ENCODE assay signal across 29 mouse cellular contexts in genomic region chr2:58505306-58506090, GRCm38 (mm10). TPM values are rescaled to one million over a fixed set of nuclear protein-coding genes. Genes with fewer than 3 reads are reported as not detected.
A peak's percentile ranks its signal among the peaks of the same experiment; 100 is the strongest.
DNase-seq lines count a peak whose midpoint lies in the region; ATAC-seq and TF ChIP-seq lines count a peak whose summit lies in the region.
"Had no signal": no experiment of that assay in that cellular context is flagged by ENCODE, and none has a peak within 500 bp of the region (broad histone marks: within the 10 kb centered on the region; RNA-seq: fewer than 3 reads in every experiment).

No protein-coding gene starts in this region.

- TF ChIP-seq CTCF in hindbrain, postnatal 0 days (IDR thresholded peaks at IDR 0.05; ENCODE audit: low read depth) = no peak
- TF ChIP-seq CTCF in C2C12 (IDR thresholded peaks at IDR 0.05; ENCODE audit: control insufficient read depth, insufficient read depth, insufficient read length) = no peak

- ATAC-seq in embryonic facial prominence, embryonic 14.5 days (ENCODE audit: low read depth) = peak; percentile 58; the same call in 1 of the 2 replicates
- 0 out of 2 replicates have a peak, but pooled peaks have one; percentile 27 for ATAC-seq in hindbrain, postnatal 0 days
- ATAC-seq in hindbrain, embryonic 11.5 days (ENCODE audit: low FRiP score) = no peak
- peak; percentile 42; the same call in 1 of the 2 replicates for ATAC-seq in intestine, embryonic 16.5 days
- ATAC-seq: forebrain, embryonic 15.5 days; inflammation-experienced regulatory T-cells, adult 6 months had no signal

- no peak overlapping the region for H3K4me2 ChIP-seq in embryonic facial prominence, embryonic 14.5 days (ENCODE audit: low read depth, low read length)
- H3K4me2 ChIP-seq in hindbrain, postnatal 0 days (ENCODE audit: low read depth, low read length) = no peak overlapping the region
- H3K4me2 ChIP-seq in hindbrain, embryonic 11.5 days (replicated peaks; ENCODE audit: low read depth, low read length) = no peak overlapping the region
- H3K4me2 ChIP-seq in intestine, embryonic 16.5 days (ENCODE audit: low read depth, low read length) = no peak overlapping the region
- H3K4me2 ChIP-seq: forebrain, embryonic 15.5 days had no signal

- H3K79me2 ChIP-seq in C2C12 (ENCODE audit: control insufficient read depth, insufficient read depth) = peaks cover 94% of the 10 kb centered on the region

- H3K36me3 ChIP-seq in embryonic facial prominence, embryonic 14.5 days (ENCODE audit: control insufficient read depth, insufficient read depth, low read length) = 0 out of 2 replicates have a peak, but pooled peaks cover 3% of the 10 kb centered on the region
- H3K36me3 ChIP-seq in embryonic facial prominence, embryonic 10.5 days (replicated peaks) = no peaks in the 10 kb centered on the region
- H3K36me3 ChIP-seq in hindbrain, postnatal 0 days (ENCODE audit: insufficient read depth, low read length) = no peaks in the 10 kb centered on the region
- H3K36me3 ChIP-seq in hindbrain, embryonic 11.5 days (ENCODE audit: control insufficient read depth, insufficient read depth, low read length) = no peaks in the 10 kb centered on the region
- H3K36me3 ChIP-seq in C2C12 (ENCODE audit: control insufficient read depth, insufficient read depth) = peaks cover 13% of the 10 kb centered on the region
- H3K36me3 ChIP-seq in intestine, embryonic 16.5 days (ENCODE audit: control insufficient read depth, insufficient read depth, low read length) = no peaks in the 10 kb centered on the region

- H3K4me3 ChIP-seq in embryonic facial prominence, embryonic 14.5 days (ENCODE audit: low read depth, low read length) = no peak overlapping the region
- no peak overlapping the region for H3K4me3 ChIP-seq in embryonic facial prominence, embryonic 10.5 days
- H3K4me3 ChIP-seq in hindbrain, postnatal 0 days (ENCODE audit: low read length) = no peak overlapping the region
- no peak overlapping the region for H3K4me3 ChIP-seq in hindbrain, embryonic 11.5 days (ENCODE audit: low read depth, low read length)
- H3K4me3 ChIP-seq in C2C12 (ENCODE audit: insufficient read depth, poor library complexity, severe bottlenecking) = no peak overlapping the region
- H3K4me3 ChIP-seq in intestine, embryonic 16.5 days (ENCODE audit: low read length) = no peak overlapping the region
- H3K4me3 ChIP-seq: forebrain, embryonic 15.5 days; megakaryocyte, embryonic 14.5 days had no signal

- no peak for DNase-seq in embryonic facial prominence, embryonic 14.5 days (ENCODE audit: low spot score)
- DNase-seq in embryonic facial prominence, embryonic 10.5 days (ENCODE audit: low spot score) = no peak
- DNase-seq in hindbrain, postnatal 0 days (ENCODE audit: low spot score) = no peak
- no peak for DNase-seq in hindbrain, embryonic 11.5 days (ENCODE audit: low spot score)
- DNase-seq in lung, postnatal 4 days = no peak
- DNase-seq in layer of hippocampus, adult 8-10 months (ENCODE audit: low spot score in 2 of 2) = no peak
- DNase-seq: adrenal gland, adult 8-10 months; cerebellum, adult 9-10 months; gastrocnemius, postnatal 14 days; heart, postnatal 36 days; layer of hippocampus, postnatal 36 days; lung, adult 18-20 months; lung, postnatal 14 days; thymus, postnatal 25 days had no signal

- no peaks in the 10 kb centered on the region for H3K9me3 ChIP-seq in embryonic facial prominence, embryonic 14.5 days (ENCODE audit: control insufficient read depth, low read length)
- no peaks in the 10 kb centered on the region for H3K9me3 ChIP-seq in embryonic facial prominence, embryonic 10.5 days
- H3K9me3 ChIP-seq in hindbrain, postnatal 0 days (ENCODE audit: low read length) = no peaks in the 10 kb centered on the region
- no peaks in the 10 kb centered on the region for H3K9me3 ChIP-seq in hindbrain, embryonic 11.5 days (ENCODE audit: control insufficient read depth, low read length)
- H3K9me3 ChIP-seq in intestine, embryonic 16.5 days (ENCODE audit: control insufficient read depth, low read length) = no peaks in the 10 kb centered on the region
- H3K9me3 ChIP-seq: forebrain, embryonic 15.5 days had no signal

- no peak overlapping the region for H3K9ac ChIP-seq in embryonic facial prominence, embryonic 14.5 days (ENCODE audit: low read depth, low read length)
- no peak overlapping the region for H3K9ac ChIP-seq in hindbrain, postnatal 0 days (replicated peaks; ENCODE audit: low read length)
- H3K9ac ChIP-seq in hindbrain, embryonic 11.5 days (ENCODE audit: low read depth, low read length) = no peak overlapping the region
- no peak overlapping the region for H3K9ac ChIP-seq in intestine, embryonic 16.5 days (ENCODE audit: low read depth, low read length)
- H3K9ac ChIP-seq: forebrain, embryonic 15.5 days had no signal

- no peak overlapping the region for H3K27ac ChIP-seq in embryonic facial prominence, embryonic 14.5 days (replicated peaks; ENCODE audit: low read depth, low read length)
- no peak overlapping the region for H3K27ac ChIP-seq in embryonic facial prominence, embryonic 10.5 days (replicated peaks)
- H3K27ac ChIP-seq in hindbrain, postnatal 0 days = no peak overlapping the region
- H3K27ac ChIP-seq in hindbrain, embryonic 11.5 days (ENCODE audit: low read depth, low read length) = no peak overlapping the region
- H3K27ac ChIP-seq in intestine, embryonic 16.5 days (ENCODE audit: low read length) = no peak overlapping the region
- H3K27ac ChIP-seq: forebrain, embryonic 15.5 days had no signal

- H3ac ChIP-seq in C2C12 (ENCODE audit: control insufficient read depth, insufficient read length, low read depth) = peak overlapping the region; percentile 2

- no peaks in the 10 kb centered on the region for H3K27me3 ChIP-seq in embryonic facial prominence, embryonic 14.5 days (replicated peaks; ENCODE audit: control insufficient read depth, insufficient read depth, low read length)
- no peaks in the 10 kb centered on the region for H3K27me3 ChIP-seq in embryonic facial prominence, embryonic 10.5 days (replicated peaks; ENCODE audit: low read depth, poor library complexity, severe bottlenecking)
- no peaks in the 10 kb centered on the region for H3K27me3 ChIP-seq in hindbrain, postnatal 0 days (ENCODE audit: insufficient read depth, low read length)
- H3K27me3 ChIP-seq in hindbrain, embryonic 11.5 days (ENCODE audit: control insufficient read depth, insufficient read depth, low read length) = no peaks in the 10 kb centered on the region
- H3K27me3 ChIP-seq in C2C12 (ENCODE audit: control insufficient read depth, insufficient read depth, insufficient read length) = no peaks in the 10 kb centered on the region
- no peaks in the 10 kb centered on the region for H3K27me3 ChIP-seq in intestine, embryonic 16.5 days (replicated peaks; ENCODE audit: control insufficient read depth, insufficient read depth, low read length)
- H3K27me3 ChIP-seq: CH12.LX; forebrain, embryonic 15.5 days; megakaryocyte, embryonic 14.5 days had no signal

- H3K79me3 ChIP-seq in C2C12 (ENCODE audit: low read depth) = peaks cover 79% of the 10 kb centered on the region

- peaks cover 11% of the 10 kb centered on the region for H3K4me1 ChIP-seq in embryonic facial prominence, embryonic 14.5 days (ENCODE audit: control insufficient read depth, insufficient read depth, low read length)
- peaks cover 15% of the 10 kb centered on the region for H3K4me1 ChIP-seq in embryonic facial prominence, embryonic 10.5 days
- H3K4me1 ChIP-seq in hindbrain, postnatal 0 days (ENCODE audit: insufficient read depth, low read length) = no peaks in the 10 kb centered on the region
- no peaks in the 10 kb centered on the region for H3K4me1 ChIP-seq in hindbrain, embryonic 11.5 days (replicated peaks; ENCODE audit: control insufficient read depth, insufficient read depth, low read length)
- H3K4me1 ChIP-seq in intestine, embryonic 16.5 days (ENCODE audit: control insufficient read depth, insufficient read depth, low read length) = no peaks in the 10 kb centered on the region
- H3K4me1 ChIP-seq: megakaryocyte, embryonic 14.5 days had no signal

- WGBS in embryonic facial prominence, embryonic 14.5 days = 75% methylated on average over 9 of the region's 9 CpGs
- 89% methylated on average over 9 of the region's 9 CpGs for WGBS in embryonic facial prominence, embryonic 10.5 days
- WGBS in hindbrain, postnatal 0 days = 80% methylated on average over 9 of the region's 9 CpGs
- WGBS in hindbrain, embryonic 11.5 days = 90% methylated on average over 9 of the region's 9 CpGs
- 78% methylated on average over 9 of the region's 9 CpGs for WGBS in intestine, embryonic 16.5 days

TF ChIP-seq in C2C12, 6 proteins besides CTCF, POLR2A, EP300 and RAD21:
- TF ChIP-seq MYOD1 (IDR thresholded peaks at IDR 0.05; ENCODE audit: control insufficient read depth, insufficient read length, low read depth) = no peak
- peak; percentile 59 for TF ChIP-seq FOSL1 (IDR thresholded peaks at IDR 0.05; ENCODE audit: insufficient read depth, low read length, poor library complexity, severe bottlenecking)

RNA-seq across cellular contexts. Expression of gene Gm17409, which starts 35.6 kb away (rescaled TPM):
- not detected in 2 replicates for polyA plus RNA-seq in embryonic facial prominence, embryonic 14.5 days (2014; fragmentation: Nextera tagmentation; extraction: Ambion mirVana)
- 0.16 TPM in 1 of 2 replicates, not detected in the other for polyA plus RNA-seq in embryonic facial prominence, embryonic 10.5 days (2016; fragmentation: Nextera tagmentation; extraction: Ambion mirVana)
- not detected in 2 replicates for total RNA-seq in hindbrain, postnatal 0 days (2014; rRNA removed)
- polyA plus RNA-seq in hindbrain, postnatal 0 days (2015; fragmentation: Nextera tagmentation; extraction: Ambion mirVana) = not detected in 2 replicates
- polyA plus RNA-seq in hindbrain, embryonic 11.5 days (2014; fragmentation: Nextera tagmentation; extraction: Ambion mirVana) = 0.15 TPM in 1 of 2 replicates, not detected in the other
- polyA plus RNA-seq in C2C12 (2012; fragmentation: generic; extraction: Trizol) = 0.06 TPM
- 0.13 TPM in 1 of 2 replicates, not detected in the other for polyA plus RNA-seq in intestine, embryonic 16.5 days (2015; fragmentation: Nextera tagmentation; extraction: Ambion mirVana)
- total RNA-seq in layer of hippocampus, adult 8-10 months (2022) = not detected
- total RNA-seq: adrenal gland, adult 8-10 months; CH12.LX; common myeloid progenitor, adult 5-6 weeks; gastrocnemius, postnatal 14 days; heart, adult 8-10 months; heart, postnatal 36 days; layer of hippocampus, postnatal 36 days; left cerebral cortex, postnatal 25 days; liver, adult 2 months; MEL; midbrain, postnatal 0 days had no signal
- polyA plus RNA-seq: embryonic facial prominence, embryonic 11.5 days; forebrain, embryonic 15.5 days; inflammation-experienced regulatory T-cells, adult 6 months; kidney, embryonic 16.5 days; liver, adult 2 months; midbrain, postnatal 0 days; neural tube, embryonic 11.5 days had no signal
